Mouse (Mus musculus): ENCODE data around the gene Gm21987.

Gm21987 gene

DNA sequence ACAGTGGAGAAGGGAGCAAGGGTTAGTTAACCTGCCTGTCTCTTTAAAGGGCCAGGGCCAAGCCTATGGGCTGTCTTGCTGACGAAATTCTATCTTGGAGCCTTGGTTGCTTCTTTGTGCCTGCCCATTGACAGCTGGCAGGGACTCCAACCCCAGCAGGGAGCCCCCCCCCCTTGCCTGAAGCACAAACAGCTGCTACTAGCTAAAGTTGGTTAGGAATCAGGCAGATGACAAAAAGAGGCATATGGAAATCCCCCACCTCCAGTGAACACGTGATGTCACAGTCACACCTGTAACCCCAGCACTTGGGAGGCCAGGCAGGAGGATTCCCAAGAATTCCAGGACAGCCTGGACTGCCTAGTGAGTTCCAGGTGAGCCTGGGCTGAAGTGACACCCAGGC lies 13.5 kb downstream of the Gm21987 start:
- TF ChIP-seq GATA4 (IDR thresholded peaks at IDR 0.05; ENCODE audit: insufficient replicate concordance, low read length): no peak

DNA sequence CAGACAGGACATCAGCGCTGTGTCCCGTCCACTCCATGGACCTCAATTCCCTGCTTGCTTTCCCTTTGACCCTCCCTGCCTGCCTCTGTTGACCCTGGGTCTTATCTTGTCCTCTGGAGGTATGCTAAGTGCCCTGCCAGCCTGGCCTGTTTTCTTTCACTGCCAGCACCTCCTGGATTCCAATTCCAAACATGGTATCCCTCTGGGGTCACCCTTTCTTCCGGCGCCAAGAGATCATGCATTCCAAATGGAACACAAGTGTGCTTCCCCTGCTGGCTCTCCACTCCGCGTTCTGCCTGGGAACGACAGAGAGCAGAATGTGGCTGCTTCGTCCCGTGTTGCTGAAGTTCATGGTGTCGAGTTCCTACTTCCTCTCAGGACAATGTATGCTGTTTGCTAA lies 15.1 kb downstream of the Gm21987 start, which contains the start of gene Popdc2:
Popdc2 (plus strand) TSS at position 277 of the 400 bp plus-strand sequence.
- no peak for TF ChIP-seq GATA4 (IDR thresholded peaks at IDR 0.05; ENCODE audit: insufficient replicate concordance, low read length)

DNA sequence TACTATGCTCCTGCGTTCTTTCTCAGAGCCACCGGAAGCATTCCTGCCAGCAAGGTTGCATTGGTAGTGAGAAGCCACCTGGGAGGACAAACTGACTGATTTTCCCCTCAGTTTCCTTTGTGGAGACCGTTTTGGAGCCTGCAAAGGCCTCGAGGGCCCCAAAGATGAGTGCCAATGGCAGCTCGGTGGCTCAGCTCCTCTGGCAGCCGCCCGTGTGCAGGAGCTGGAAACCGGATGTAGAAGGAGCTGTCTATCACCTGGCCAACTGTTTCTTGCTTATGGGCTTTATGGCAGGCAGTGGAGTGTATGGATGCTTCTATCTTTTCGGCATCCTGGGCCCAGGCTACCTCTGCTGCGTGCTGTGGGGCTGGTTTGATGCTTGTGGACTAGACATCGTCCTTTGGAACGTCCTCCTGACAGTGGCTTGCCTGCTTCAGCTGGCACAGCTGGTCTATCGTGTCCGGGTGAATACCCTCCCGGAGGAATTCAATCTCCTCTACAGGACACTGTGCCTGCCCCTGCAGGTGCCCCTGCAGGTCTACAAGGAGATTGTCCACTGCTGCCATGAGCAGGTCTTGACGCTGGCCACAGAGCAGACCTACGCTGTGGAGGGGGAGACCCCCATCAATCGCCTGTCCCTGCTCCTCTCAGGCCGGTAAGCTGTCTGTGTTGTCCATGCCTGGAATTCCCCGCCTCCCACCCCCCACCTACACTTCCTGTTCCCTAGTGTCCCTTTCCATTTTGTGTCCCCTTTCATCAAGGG lies 15.8 kb downstream of the Gm21987 start:
- TF ChIP-seq GATA4 (IDR thresholded peaks at IDR 0.05; ENCODE audit: insufficient replicate concordance, low read length): no peak

DNA sequence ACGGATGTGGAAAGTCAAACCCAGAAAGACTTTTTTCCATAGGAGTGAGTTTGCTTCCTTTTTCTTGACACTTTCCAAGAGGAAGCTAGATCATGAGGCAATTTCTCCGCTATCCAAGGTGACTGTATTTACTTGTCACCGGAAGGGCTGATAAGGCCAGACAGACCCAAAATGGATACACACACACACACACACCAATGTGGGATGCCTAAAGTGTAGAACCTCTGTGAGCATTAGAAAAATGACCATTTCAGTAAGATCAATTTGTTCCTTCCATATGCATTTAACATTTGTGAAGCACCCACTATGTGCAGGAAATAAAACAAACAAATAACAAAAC lies 16.4 kb downstream of the Gm21987 start:
- no peak for TF ChIP-seq GATA4 (IDR thresholded peaks at IDR 0.05; ENCODE audit: insufficient replicate concordance, low read length)

DNA sequence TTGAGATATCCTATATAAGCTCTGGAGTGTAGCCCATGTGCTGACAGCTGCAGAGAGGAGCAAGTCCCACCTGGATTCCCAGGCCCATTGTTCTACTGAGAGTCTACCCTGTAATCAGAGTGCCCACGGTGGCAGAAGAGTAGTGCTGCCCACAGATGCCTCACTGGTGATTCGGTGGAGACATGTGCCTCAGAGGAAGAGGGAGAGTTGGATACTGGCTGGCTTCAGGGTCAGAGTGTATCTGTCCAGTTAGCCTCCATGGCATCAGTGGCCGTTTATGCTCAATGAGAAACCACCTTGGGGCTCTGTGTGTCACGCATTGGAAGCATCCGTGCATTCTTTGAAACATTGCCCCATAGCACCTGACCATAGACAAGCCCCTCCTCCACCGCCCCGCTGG lies 16.8 kb downstream of the Gm21987 start:
- no peak for TF ChIP-seq GATA4 (IDR thresholded peaks at IDR 0.05; ENCODE audit: insufficient replicate concordance, low read length)

DNA sequence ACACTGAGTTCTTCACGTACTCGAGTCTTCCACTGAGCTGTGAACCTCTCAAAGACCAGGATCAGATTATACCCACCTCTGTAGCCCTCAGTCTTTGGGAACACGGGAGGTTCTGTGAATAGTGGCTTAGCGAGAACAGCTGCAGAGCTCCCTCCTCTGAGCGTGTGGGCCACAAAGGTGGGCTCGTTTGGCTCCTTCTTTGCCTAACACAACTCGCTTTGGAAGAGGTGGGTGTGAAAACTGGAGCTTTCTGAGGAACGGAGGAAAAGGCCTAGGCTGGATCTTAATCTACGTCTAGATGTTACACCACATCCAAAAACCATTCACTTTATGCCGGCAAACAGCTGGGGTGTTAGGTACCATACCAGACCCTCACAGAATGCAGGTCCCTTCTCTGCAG lies 18.6 kb downstream of the Gm21987 start:
- no peak for TF ChIP-seq GATA4 (IDR thresholded peaks at IDR 0.05; ENCODE audit: insufficient replicate concordance, low read length)

DNA sequence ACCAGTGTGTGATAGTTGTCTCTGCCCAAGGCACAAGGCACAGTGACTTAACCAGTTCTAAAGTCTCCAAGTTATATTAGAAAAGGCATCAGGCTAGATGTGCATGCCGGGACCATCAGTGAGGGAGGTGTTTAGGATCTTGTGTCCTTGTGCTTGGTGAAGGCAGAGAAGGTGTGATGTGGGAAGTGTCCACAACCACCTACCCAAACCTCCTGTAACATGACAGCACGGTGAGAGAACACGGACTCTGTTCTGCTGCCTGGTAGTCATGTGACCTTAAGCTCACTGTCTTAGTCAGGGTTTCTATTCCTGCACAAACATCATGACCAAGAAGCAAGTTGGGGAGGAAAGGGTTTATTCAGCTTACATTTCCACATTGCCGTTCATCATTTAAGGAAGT lies 19.4 kb downstream of the Gm21987 start:
- TF ChIP-seq GATA4 (IDR thresholded peaks at IDR 0.05; ENCODE audit: insufficient replicate concordance, low read length): no peak

DNA sequence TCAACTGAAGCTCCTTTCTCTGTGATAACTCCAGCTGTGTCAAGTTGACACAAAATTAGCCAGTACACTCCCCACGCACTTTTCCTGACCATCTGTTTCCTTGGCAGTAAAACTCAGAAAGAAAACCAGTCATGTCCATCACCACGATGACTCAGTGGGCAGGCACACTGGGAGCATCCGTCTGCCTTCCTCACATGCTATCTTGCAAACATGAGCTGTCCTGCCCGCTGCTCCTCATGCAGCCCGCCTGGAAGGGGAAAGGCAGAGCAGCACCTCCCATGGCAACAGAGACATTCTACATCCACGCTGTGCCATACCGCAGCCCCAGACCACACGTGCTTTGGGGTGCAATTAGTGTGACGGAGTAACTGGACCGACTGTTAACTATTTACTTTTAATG lies 21.5 kb downstream of the Gm21987 start:
- TF ChIP-seq GATA4 (IDR thresholded peaks at IDR 0.05; ENCODE audit: insufficient replicate concordance, low read length): no peak

DNA sequence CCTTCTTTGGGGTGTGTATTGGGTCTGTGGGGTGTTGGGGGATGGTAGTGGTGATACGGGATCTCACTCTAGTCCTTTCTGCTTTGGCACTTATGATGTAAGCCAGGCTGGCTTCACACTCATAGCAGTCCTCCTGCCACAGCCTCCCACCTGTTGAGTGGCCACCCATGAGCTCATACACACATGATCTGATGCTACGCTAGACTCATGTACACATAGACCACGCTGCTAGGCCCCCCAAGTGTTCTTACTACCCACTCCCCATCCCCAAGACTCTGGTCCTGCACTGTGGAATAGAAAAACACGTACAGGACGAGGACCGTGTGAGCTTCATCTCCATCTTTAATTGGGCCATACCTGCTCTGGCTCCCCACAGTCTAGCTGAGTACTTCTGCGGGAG lies 22.2 kb downstream of the Gm21987 start:
- no peak for TF ChIP-seq GATA4 (IDR thresholded peaks at IDR 0.05; ENCODE audit: insufficient replicate concordance, low read length)

DNA sequence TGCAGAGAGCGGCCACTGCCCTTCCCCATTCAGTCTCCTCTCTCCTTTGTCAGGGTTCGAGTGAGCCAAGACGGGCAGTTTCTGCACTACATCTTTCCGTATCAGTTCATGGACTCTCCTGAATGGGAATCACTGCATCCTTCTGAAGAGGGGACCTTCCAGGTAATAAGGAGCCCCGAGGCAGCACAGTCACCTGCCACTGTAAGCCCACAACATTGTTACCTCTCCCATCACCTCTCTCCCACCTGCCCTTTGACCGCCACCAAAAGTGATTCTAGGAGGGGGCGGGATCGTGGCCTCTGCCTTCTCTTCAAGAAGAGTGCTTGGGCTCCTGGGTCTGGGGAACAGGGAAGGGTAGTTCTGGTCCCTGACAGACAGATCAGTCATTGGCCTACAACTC lies 22.6 kb downstream of the Gm21987 start:
- no peak for TF ChIP-seq GATA4 (IDR thresholded peaks at IDR 0.05; ENCODE audit: insufficient replicate concordance, low read length)

DNA sequence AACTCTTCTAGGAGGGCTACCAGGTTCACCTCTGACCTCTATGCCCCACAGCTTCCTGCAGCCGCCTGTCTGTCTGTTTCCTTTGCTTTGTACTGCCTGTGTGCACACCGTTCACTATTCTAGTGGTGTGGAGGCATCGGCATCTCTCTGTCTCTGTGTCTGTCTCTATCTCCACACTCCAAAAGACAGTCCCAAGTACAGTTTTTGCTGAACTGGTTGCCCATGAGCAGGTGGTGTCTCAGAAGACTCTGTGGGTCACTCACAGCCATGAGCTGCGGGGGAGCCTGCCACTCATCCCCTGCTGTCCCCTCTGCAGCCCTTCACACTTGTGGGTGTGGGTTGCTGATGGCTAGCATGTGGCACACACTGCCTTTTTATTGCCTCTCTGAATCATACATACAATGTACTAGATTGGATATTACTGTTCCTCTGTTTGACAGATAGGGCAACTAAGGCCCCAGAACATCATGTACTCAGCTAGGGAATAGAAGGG lies 23.2 kb downstream of the Gm21987 start:
- no peak for TF ChIP-seq GATA4 (IDR thresholded peaks at IDR 0.05; ENCODE audit: insufficient replicate concordance, low read length)

DNA sequence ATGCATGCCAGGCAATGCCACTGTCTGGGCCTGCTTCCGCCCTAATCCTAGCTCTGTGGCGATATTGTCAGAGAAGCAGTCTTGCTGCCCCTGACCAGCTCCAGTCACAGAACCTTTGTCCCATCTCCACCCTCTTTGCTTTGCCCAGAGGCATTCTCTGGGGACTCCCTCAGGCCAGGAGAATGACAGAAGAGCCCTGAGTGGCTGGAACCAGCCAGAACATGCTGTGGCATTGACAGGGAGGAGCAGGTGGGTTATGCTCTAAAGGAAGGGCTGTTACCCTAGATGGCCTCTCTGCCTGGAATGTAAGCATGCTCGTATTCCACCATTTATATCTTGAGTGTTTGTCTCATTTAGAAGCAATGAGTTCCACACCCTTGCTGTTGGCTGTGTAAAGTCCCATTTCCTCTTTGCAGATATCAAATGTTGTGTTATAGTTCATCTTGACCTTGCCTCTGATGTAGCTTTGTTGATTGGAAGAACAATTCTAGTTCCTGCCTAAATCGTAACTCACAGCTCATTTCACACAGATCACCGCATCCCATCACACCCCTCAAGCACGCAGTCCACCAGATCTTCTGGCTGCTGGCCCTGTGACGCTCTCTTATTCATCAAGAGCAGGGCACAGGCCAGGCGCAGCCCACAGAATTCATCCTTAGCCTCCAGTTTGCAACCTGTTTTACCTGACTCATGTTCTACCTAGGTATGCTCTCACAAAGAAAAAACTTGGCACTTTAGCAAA lies 24.0 kb downstream of the Gm21987 start:
- TF ChIP-seq GATA4 (IDR thresholded peaks at IDR 0.05; ENCODE audit: insufficient replicate concordance, low read length): no peak

DNA sequence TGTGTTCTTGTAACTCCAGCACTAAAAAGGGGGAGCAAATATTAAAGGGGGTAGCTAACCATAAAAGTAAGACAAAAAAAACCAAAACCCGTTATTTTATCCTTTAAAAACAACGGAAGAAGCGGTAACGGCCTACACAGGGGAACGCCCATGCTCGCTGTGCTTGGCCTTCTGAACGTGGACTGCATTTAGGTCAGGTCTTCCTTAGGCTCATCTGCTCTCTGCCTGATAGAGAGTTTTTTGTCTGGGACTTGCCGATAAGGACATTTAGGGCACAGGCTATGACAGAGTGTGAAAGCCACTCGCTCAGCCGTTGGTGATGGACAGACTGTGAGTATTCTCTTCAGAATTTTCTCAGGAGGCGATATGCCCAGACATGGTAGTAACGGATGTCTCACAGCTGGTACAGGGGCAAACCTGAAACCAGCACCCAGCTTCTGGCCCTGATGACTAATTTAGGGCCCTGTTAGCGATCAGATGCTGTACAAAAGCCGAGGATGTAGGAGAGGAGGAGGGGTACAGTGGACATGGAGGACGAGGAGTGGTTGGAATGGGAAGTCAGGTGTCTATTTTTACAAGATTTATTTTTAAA lies 25.0 kb downstream of the Gm21987 start:
- no peak for TF ChIP-seq GATA4 (IDR thresholded peaks at IDR 0.05; ENCODE audit: insufficient replicate concordance, low read length)

DNA sequence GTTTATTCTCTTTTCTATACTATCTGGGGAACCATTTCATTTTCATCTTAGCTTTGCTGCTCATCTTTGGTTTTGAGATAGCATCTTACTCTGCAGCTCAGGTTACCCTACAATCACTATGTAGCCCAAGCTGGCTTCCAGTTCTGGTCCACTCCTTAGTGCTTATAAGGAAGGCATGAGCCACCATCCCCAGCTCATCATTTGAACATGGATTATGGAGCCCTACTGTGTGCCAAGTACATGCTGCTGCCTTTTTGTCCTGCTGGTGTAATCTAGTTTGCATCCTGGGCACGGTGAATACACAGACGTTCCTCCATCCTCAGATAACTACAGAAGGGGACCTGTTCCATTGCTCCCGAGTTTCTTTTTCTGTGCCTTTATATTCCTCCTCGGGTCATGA lies 26.0 kb downstream of the Gm21987 start:
- no peak for TF ChIP-seq GATA4 (IDR thresholded peaks at IDR 0.05; ENCODE audit: insufficient replicate concordance, low read length)

DNA sequence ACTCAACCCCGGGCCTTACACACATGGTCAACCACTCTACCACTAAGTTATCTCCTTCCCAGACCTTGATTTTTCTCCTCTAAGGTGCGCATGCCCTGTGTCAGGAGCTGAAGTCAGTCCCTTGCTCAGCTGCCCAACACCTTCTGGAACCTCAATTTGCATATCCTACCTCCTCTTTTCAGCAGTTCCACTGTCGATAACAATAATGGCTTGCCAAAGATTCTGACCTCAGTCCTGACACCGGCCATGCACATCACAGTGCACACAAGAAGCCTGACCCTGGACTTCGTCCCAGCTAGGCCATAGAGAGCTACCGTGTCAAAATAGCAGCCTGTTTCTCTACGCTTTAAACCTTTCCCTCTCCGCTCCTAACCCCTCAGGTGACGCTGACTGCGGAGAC lies 26.6 kb downstream of the Gm21987 start:
- TF ChIP-seq GATA4 (IDR thresholded peaks at IDR 0.05; ENCODE audit: insufficient replicate concordance, low read length): no peak

DNA sequence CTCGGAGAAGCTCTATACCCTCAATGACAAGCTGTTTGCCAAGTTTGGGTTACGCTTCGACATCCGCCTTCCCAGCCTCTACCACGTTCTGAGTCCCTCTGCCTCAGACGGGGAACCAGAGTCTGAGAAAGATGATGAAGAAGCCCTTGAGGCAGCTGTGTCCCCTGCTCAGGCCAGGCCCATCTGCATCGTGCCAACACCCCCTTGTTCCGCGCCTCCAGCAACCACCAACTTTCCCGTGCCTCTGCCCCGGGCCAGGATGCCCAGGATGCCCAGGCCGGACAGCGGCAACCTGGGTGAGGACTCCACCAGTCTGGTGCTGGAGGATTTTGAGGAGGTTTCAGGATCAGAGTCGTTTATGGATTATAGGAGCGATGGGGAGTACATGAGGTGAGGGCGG lies 27.1 kb downstream of the Gm21987 start:
- no peak for TF ChIP-seq GATA4 (IDR thresholded peaks at IDR 0.05; ENCODE audit: insufficient replicate concordance, low read length)

Measured in liver, adult (tissue).